ENCODE assay signal across 15 mouse cellular contexts in genomic region chr4:114516651-114517050, GRCm38 (mm10).
A peak's percentile ranks its signal among the peaks of the same experiment; 100 is the strongest.
DNase-seq lines count a peak whose midpoint lies in the region; ATAC-seq and TF ChIP-seq lines count a peak whose summit lies in the region.
"Had no signal": no experiment of that assay in that cellular context is flagged by ENCODE, and none has a peak within 500 bp of the region (broad histone marks: within the 10 kb centered on the region; RNA-seq: fewer than 3 reads in every experiment).

No protein-coding gene starts in this region.

- DNase-seq in forebrain, embryonic 10.5 days (ENCODE audit: extremely low spot score, low spot score): no peak
- DNase-seq in layer of hippocampus, adult 2 months (ENCODE audit: low spot score in 2 of 2): no peak
- no peak for DNase-seq in layer of hippocampus, adult 9-10 months (ENCODE audit: low spot score)
- DNase-seq in limb, embryonic 14.5 days (ENCODE audit: low spot score): peak; percentile 41
- no peak for DNase-seq in left cerebral cortex, postnatal 25 days (ENCODE audit: low spot score in 2 of 2)
- no peak for DNase-seq in gastrocnemius, postnatal 4 days (ENCODE audit: low spot score in 2 of 2)
- DNase-seq: adrenal gland, adult 8-10 months; cerebellum, adult 9-10 months; right cerebral cortex, postnatal 14 days had no signal

- no peak for ATAC-seq in forebrain, embryonic 12.5 days (ENCODE audit: low FRiP score)
- no peak for ATAC-seq in intestine, postnatal 0 days
- no peak for ATAC-seq in limb, embryonic 14.5 days (ENCODE audit: low FRiP score, low read depth)

- no peak overlapping the region for H3K4me3 ChIP-seq in forebrain, embryonic 10.5 days
- no peak overlapping the region for H3K4me3 ChIP-seq in forebrain, embryonic 12.5 days (replicated peaks)
- no peak overlapping the region for H3K4me3 ChIP-seq in layer of hippocampus, adult 2 months
- H3K4me3 ChIP-seq in intestine, postnatal 0 days (ENCODE audit: low read depth, low read length): no peak overlapping the region
- H3K4me3 ChIP-seq in limb, embryonic 14.5 days (replicated peaks; ENCODE audit: low read length): no peak overlapping the region
- H3K4me3 ChIP-seq: erythroblast, embryonic 14.5 days; heart, embryonic 13.5 days; lung, embryonic 15.5 days had no signal

- no peaks in the 10 kb centered on the region for H3K27me3 ChIP-seq in forebrain, embryonic 10.5 days (ENCODE audit: poor library complexity, severe bottlenecking)
- no peaks in the 10 kb centered on the region for H3K27me3 ChIP-seq in forebrain, embryonic 12.5 days
- no peaks in the 10 kb centered on the region for H3K27me3 ChIP-seq in intestine, postnatal 0 days (replicated peaks; ENCODE audit: control insufficient read depth, insufficient read depth, low read length)
- no peaks in the 10 kb centered on the region for H3K27me3 ChIP-seq in limb, embryonic 14.5 days (ENCODE audit: control insufficient read depth, insufficient read depth, low read length)
- H3K27me3 ChIP-seq: lung, embryonic 15.5 days had no signal

- intact Hi-C loops in left cerebral cortex, postnatal 25 days (cut with DNase I): loop anchor here (5.0 kb wide), 1 partner anchor 121 kb away; no protein-coding TSS in a partner anchor

- H3K4me2 ChIP-seq in forebrain, embryonic 12.5 days: no peak overlapping the region
- no peak overlapping the region for H3K4me2 ChIP-seq in intestine, postnatal 0 days (replicated peaks; ENCODE audit: low read depth)
- no peak overlapping the region for H3K4me2 ChIP-seq in limb, embryonic 14.5 days (replicated peaks; ENCODE audit: low read depth, low read length, severe bottlenecking)
- H3K4me2 ChIP-seq: heart, embryonic 13.5 days; lung, embryonic 15.5 days had no signal

- 47% methylated on average over 4 of the region's 4 CpGs for WGBS in forebrain, embryonic 10.5 days
- WGBS in forebrain, embryonic 12.5 days: 42% methylated on average over 4 of the region's 4 CpGs
- 62% methylated on average over 4 of the region's 4 CpGs for WGBS in intestine, postnatal 0 days
- 5% methylated on average over 4 of the region's 4 CpGs for WGBS in limb, embryonic 14.5 days

- H3K27ac ChIP-seq in forebrain, embryonic 10.5 days: peak overlapping the region; percentile 35; the same call in 1 of the 2 replicates
- no peak overlapping the region for H3K27ac ChIP-seq in forebrain, embryonic 12.5 days
- peak overlapping the region; percentile 28; the same call in 1 of the 2 replicates for H3K27ac ChIP-seq in layer of hippocampus, adult 2 months
- no peak overlapping the region for H3K27ac ChIP-seq in intestine, postnatal 0 days (ENCODE audit: low read depth, low read length)
- 0 out of 2 replicates have a peak overlapping the region, but pooled peaks have one; percentile 27 for H3K27ac ChIP-seq in limb, embryonic 14.5 days (replicated peaks; ENCODE audit: low read depth, low read length)

- TF ChIP-seq CTCF in layer of hippocampus, adult 2 months (conservative IDR thresholded peaks at IDR 0.05): no peak
- 0 out of 2 replicates have a peak, but pooled peaks have one; percentile 6 for TF ChIP-seq CTCF in intestine, postnatal 0 days (IDR thresholded peaks at IDR 0.05; ENCODE audit: low read depth)

- H3K36me3 ChIP-seq in forebrain, embryonic 10.5 days (replicated peaks): no peaks in the 10 kb centered on the region
- H3K36me3 ChIP-seq in forebrain, embryonic 12.5 days (replicated peaks): no peaks in the 10 kb centered on the region
- no peaks in the 10 kb centered on the region for H3K36me3 ChIP-seq in intestine, postnatal 0 days (ENCODE audit: control insufficient read depth, insufficient read depth)
- no peaks in the 10 kb centered on the region for H3K36me3 ChIP-seq in limb, embryonic 14.5 days (ENCODE audit: control insufficient read depth, insufficient read depth, low read length)
- H3K36me3 ChIP-seq: G1E; heart, embryonic 13.5 days; lung, embryonic 15.5 days had no signal

- H3K4me1 ChIP-seq in forebrain, embryonic 10.5 days: peaks cover 18% of the 10 kb centered on the region
- H3K4me1 ChIP-seq in forebrain, embryonic 12.5 days: no peaks in the 10 kb centered on the region
- no peaks in the 10 kb centered on the region for H3K4me1 ChIP-seq in intestine, postnatal 0 days (replicated peaks; ENCODE audit: control insufficient read depth, insufficient read depth, low read length)
- peaks cover 19% of the 10 kb centered on the region for H3K4me1 ChIP-seq in limb, embryonic 14.5 days (ENCODE audit: control insufficient read depth, insufficient read depth, low read length)

- TF ChIP-seq POLR2A in limb, embryonic 14.5 days (IDR thresholded peaks at IDR 0.05; ENCODE audit: borderline replicate concordance, extremely low read depth, insufficient read depth, insufficient read length): no peak

- H3K9me3 ChIP-seq in forebrain, embryonic 10.5 days: no peaks in the 10 kb centered on the region
- no peaks in the 10 kb centered on the region for H3K9me3 ChIP-seq in forebrain, embryonic 12.5 days
- H3K9me3 ChIP-seq in intestine, postnatal 0 days (ENCODE audit: control insufficient read depth): no peaks in the 10 kb centered on the region
- no peaks in the 10 kb centered on the region for H3K9me3 ChIP-seq in limb, embryonic 14.5 days (ENCODE audit: control insufficient read depth, low read length)
- H3K9me3 ChIP-seq: heart, embryonic 13.5 days; lung, embryonic 15.5 days had no signal

- H3K9ac ChIP-seq in forebrain, embryonic 12.5 days: no peak overlapping the region
- H3K9ac ChIP-seq in intestine, postnatal 0 days (ENCODE audit: low read depth, low read length): no peak overlapping the region
- H3K9ac ChIP-seq in limb, embryonic 14.5 days (ENCODE audit: low read depth, low read length, severe bottlenecking): no peak overlapping the region
- H3K9ac ChIP-seq: heart, embryonic 13.5 days; lung, embryonic 15.5 days had no signal

Comparison
In these comparisons a context has a peak if more than half of its experiments do, and no peak if none do; other contexts are left out.
1. H3K27ac ChIP-seq: peak in forebrain, embryonic 10.5 days (single experiment), layer of hippocampus, adult 2 months (single experiment) and limb, embryonic 14.5 days (single experiment); none in forebrain, embryonic 12.5 days (single experiment) and intestine, postnatal 0 days (single experiment).